Mouse (Mus musculus): ENCODE measurements at regions not wholly inside any gene's neighbourhood (a gene's known extent, or its start where the extent isn't known, plus 50 kb on each side); places are given as distances from the start of the nearest gene placed in this dataset.

DNA sequence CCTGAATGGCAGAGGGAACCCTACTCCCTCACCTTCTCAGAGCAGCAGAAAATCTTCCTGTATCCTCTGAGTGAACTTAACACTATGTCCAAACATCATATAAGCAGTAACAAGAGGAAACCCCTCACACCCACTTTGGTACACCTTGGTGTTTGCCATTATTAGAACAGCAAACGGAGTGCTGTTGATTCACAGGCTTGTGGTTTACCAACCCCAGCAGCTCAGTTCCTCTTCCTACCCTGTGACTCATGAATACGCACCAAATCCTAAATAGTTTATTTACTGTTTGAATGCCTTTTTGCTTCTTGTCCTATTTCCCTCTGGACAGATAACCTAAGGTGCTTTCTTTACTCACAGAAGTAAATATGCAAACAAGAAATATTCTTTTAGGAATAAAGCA lies 233.3 kb downstream of the Foxa2 start:
- TF ChIP-seq CTCF (IDR thresholded peaks at IDR 0.05; ENCODE audit: low read depth, low read length) (no peak), POLR2A (IDR thresholded peaks at IDR 0.05; ENCODE audit: extremely low read depth, insufficient read depth, low read length) (no peak)

All from liver, adult 2 months (tissue).